Mouse (Mus musculus): Measurements from ENCODE around the gene Gpr88.

DNA sequence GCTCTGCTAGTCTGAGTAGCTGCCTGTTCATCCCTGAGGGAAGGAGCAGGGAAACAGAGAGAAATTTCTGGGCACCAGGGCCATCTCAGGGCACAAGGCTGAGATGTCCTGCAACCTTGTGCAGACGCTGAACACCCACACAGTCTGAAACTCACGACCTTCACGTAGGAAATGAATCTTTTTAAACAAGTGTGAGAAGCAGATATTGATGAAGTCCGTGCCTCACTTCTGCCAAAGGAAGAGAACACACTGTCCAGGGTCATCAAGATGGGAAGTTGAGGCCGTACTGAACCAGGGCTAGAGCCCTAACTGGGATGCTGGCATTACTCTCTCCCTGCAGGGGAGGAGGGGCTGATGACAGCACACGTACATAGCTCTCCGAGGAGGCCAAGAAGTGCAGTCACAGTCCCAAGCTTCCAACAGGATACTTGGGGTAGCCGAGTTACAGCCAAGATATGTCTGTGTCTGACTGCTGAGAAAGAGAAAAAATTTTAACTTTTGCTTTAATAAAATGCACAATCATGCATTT, 46.9 kb downstream of the Gpr88 start:
- TF ChIP-seq ZMIZ1 (IDR thresholded peaks at IDR 0.05; ENCODE audit: low read depth, low read length) = no peak
- TF ChIP-seq ZKSCAN1 (IDR thresholded peaks at IDR 0.05; ENCODE audit: borderline replicate concordance, low read depth, low read length) = no peak
- TF ChIP-seq BHLHE40 (IDR thresholded peaks at IDR 0.05; ENCODE audit: low read depth, low read length) = no peak
- no peak for TF ChIP-seq CTCF (conservative IDR thresholded peaks at IDR 0.05 in 1 of 2, IDR thresholded peaks at IDR 0.05 in 1 of 2; ENCODE audit: low read depth in 2 of 2, low read length in 2 of 2)
